Mouse (Mus musculus) kidney, adult 2 months (tissue): ENCODE data around the gene Bpifb4. TPM values are rescaled to one million over a fixed set of nuclear protein-coding genes. Genes with fewer than 3 reads are reported as not detected.

ENCODE experiments used
- DNase-seq: peaks from one replicate; pipeline ENCODE4 v3.0.0; 2021
- H3K27ac ChIP-seq: fragments of 200-500 bp; 2 replicates; pipeline ENCODE4 v1.5.1; 2012; ENCODE audit warnings: low read depth, low read length, control low read depth, inconsistent platforms; ENCODE audit not compliant: insufficient read depth
- H3K27me3 ChIP-seq: fragments of 200-500 bp; replicated peaks from 2 replicates; pipeline ENCODE4 v1.6.1; 2012; ENCODE audit warnings: mild to moderate bottlenecking, moderate library complexity, low read length, inconsistent platforms; ENCODE audit not compliant: control insufficient read depth, insufficient read depth
- H3K36me3 ChIP-seq: fragments of 200-500 bp; 2 replicates; pipeline ENCODE4 v1.6.1; 2012; ENCODE audit warnings: mild to moderate bottlenecking, moderate library complexity, low read length, inconsistent platforms; ENCODE audit not compliant: control insufficient read depth, insufficient read depth
- H3K4me1 ChIP-seq: fragments of 200-500 bp; 2 replicates; pipeline ENCODE4 v1.6.1; 2011; ENCODE audit warnings: low read length; ENCODE audit not compliant: control insufficient read depth, insufficient read depth
- H3K4me3 ChIP-seq: fragments of 200-500 bp; 2 replicates; pipeline ENCODE4 v1.5.1; 2011; ENCODE audit warnings: mild to moderate bottlenecking, low read depth, low read length, control low read depth; ENCODE audit not compliant: insufficient read depth
- CTCF ChIP-seq: fragments of 200-500 bp; conservative IDR thresholded peaks from 2 replicates; pipeline ENCODE4 v1.5.1; 2011; ENCODE audit warnings: low read depth, mild to moderate bottlenecking, control low read depth, low read length, moderate library complexity, mixed read lengths; ENCODE audit not compliant: insufficient read depth, insufficient read length
- POLR2A ChIP-seq: fragments of 200-500 bp; IDR thresholded peaks from one replicate; pipeline ENCODE4 v1.6.1; 2011; ENCODE audit warnings: low read depth, low read length, control low read depth
- WGBS: fragments of 180-500 bp; shearing (Covaris S2); methylation state at CpG from one replicate; pipeline ENCODE4 v1.1.7; 2018; 5-methylcytosine and 5-hydroxymethylcytosine counted together
- polyA plus RNA-seq: library from polyadenylated mRNA; depleted of rRNA; stranded (reverse); fragments of >200 nt; gene quantifications from 2 replicates; pipeline ENCODE4 v1.2.3, GENCODE M21; 2012

Bpifb4 gene
- polyA plus RNA-seq, 1 experiment: not detected

- H3K27ac ChIP-seq: no peak overlapping the region
- TF ChIP-seq CTCF (no peak), POLR2A (no peak)
- H3K27me3 ChIP-seq: no peaks in the 10 kb centered on the region
- no peak for DNase-seq
- H3K4me3 ChIP-seq: no peak overlapping the region
- WGBS: 64% methylated on average over 4 of the region's 4 CpGs
- H3K36me3 ChIP-seq: no peaks in the 10 kb centered on the region
- H3K4me1 ChIP-seq: no peaks in the 10 kb centered on the region
These were observed 24.9 kb downstream of the Bpifb4 start for GRCm38 (mm10) chr2:153962821-153963331.

- no peaks in the 10 kb centered on the region for H3K4me1 ChIP-seq
- H3K36me3 ChIP-seq: no peaks in the 10 kb centered on the region
- no peaks in the 10 kb centered on the region for H3K27me3 ChIP-seq
- no peak overlapping the region for H3K4me3 ChIP-seq
- no peak overlapping the region for H3K27ac ChIP-seq
- TF ChIP-seq CTCF (no peak), POLR2A (no peak)
- 100% methylated on average over 1 of the region's 1 CpGs for WGBS
- DNase-seq: no peak
These were observed 25.3 kb downstream of the Bpifb4 start for GRCm38 (mm10) chr2:153963334-153963733.

- 86% methylated on average over 5 of the region's 5 CpGs for WGBS
- TF ChIP-seq POLR2A (no peak), CTCF (no peak)
- Histone ChIP-seq H3K4me3 (no peak overlapping the region), H3K36me3 (no peaks in the 10 kb centered on the region), H3K27ac (no peak overlapping the region), H3K4me1 (no peaks in the 10 kb centered on the region), H3K27me3 (no peaks in the 10 kb centered on the region)
- DNase-seq: no peak
These were observed 32.2 kb downstream of the Bpifb4 start for GRCm38 (mm10) chr2:153970221-153970620.

GRCm38 (mm10) chr2:153974582-153974981 lies 36.6 kb downstream of the Bpifb4 start, which contains the start of gene Bpifa6:
Gene Bpifa6, plus strand, starts transcription at chr2:153974945.
- Histone ChIP-seq H3K27me3 (no peaks in the 10 kb centered on the region), H3K4me3 (no peak within 1 kb of the TSS), H3K36me3 (no peaks in the 10 kb centered on the region), H3K4me1 (no peaks in the 10 kb centered on the region), H3K27ac (no peak within 1 kb of the TSS)
- WGBS: 71% methylated on average over 5 of the region's 5 CpGs
- no peak for DNase-seq
- no peak for TF ChIP-seq CTCF
- TF ChIP-seq POLR2A: no peak

- no peaks in the 10 kb centered on the region for H3K36me3 ChIP-seq
- no peak overlapping the region for H3K4me3 ChIP-seq
- no peak overlapping the region for H3K27ac ChIP-seq
- no peaks in the 10 kb centered on the region for H3K4me1 ChIP-seq
- WGBS: 7% methylated on average over 7 of the region's 7 CpGs
- peak; percentile 81 for DNase-seq
- peak; percentile 94 for TF ChIP-seq CTCF
- no peak for TF ChIP-seq POLR2A
- no peaks in the 10 kb centered on the region for H3K27me3 ChIP-seq
These were observed 57.8 kb downstream of the Bpifb4 start for GRCm38 (mm10) chr2:153995770-153996169.

GRCm38 (mm10) chr2:154000501-154000900 lies 62.5 kb downstream of the Bpifb4 start:
- Histone ChIP-seq H3K27me3 (no peaks in the 10 kb centered on the region), H3K27ac (no peak overlapping the region), H3K4me3 (no peak overlapping the region), H3K36me3 (no peaks in the 10 kb centered on the region), H3K4me1 (no peaks in the 10 kb centered on the region)
- no peak for DNase-seq
- WGBS: 68% methylated on average over 3 of the region's 3 CpGs
- TF ChIP-seq CTCF (no peak), POLR2A (no peak)

- peak; percentile 2 for DNase-seq
- H3K4me1 ChIP-seq: no peaks in the 10 kb centered on the region
- no peak for TF ChIP-seq POLR2A
- TF ChIP-seq CTCF: no peak
- H3K4me3 ChIP-seq: no peak overlapping the region
- no peak overlapping the region for H3K27ac ChIP-seq
- no peaks in the 10 kb centered on the region for H3K36me3 ChIP-seq
- H3K27me3 ChIP-seq: no peaks in the 10 kb centered on the region
These were observed 63.0 kb downstream of the Bpifb4 start for GRCm38 (mm10) chr2:154001056-154001455.
